Mouse (Mus musculus): ENCODE results near the gene Pfdn4.

Gene Pfdn4

GRCm38 (mm10) chr2:170552088-170552487, 55.9 kb downstream of the Pfdn4 start:
- no peak for DNase-seq

- DNase-seq = no peak
These were observed 68.0 kb downstream of the Pfdn4 start for GRCm38 (mm10) chr2:170563956-170564855.

GRCm38 (mm10) chr2:170564995-170565394, 68.8 kb downstream of the Pfdn4 start:
- DNase-seq = no peak

Data from right cerebral cortex, postnatal 25 days (tissue).